Mouse (Mus musculus): ENCODE data around the gene Clstn1. TPM values are rescaled to one million over a fixed set of nuclear protein-coding genes. Genes with fewer than 3 reads are reported as not detected.

Clstn1 gene
- total and polyA plus RNA-seq, 2 experiments from 2014 or later, result 14.3 to 37.9 TPM

DNA sequence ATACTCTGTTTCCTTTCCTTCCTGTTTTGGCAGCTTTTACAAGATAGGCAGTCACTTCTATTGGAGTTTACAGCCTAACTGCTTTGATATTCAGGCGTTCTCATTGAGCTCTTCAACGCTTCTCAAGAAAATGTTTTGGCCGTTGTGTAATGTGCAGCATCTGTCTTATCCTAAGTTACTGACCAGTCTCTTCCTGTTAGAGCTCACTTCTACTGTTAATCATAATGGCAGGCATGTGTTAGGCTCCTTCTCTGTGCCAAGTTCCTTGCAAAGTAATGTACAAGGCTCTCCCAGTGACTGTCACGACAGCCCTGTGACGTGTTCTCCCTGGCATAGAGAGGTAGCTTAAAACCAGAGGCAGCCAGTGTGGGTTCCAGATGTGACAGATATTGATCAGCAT lies 34.6 kb upstream of the Clstn1 start:
- H3K27me3 ChIP-seq (ENCODE audit: control insufficient read depth, insufficient read depth, low read length), result 0 out of 2 replicates have a peak, but pooled peaks cover 6% of the 10 kb centered on the region
- 75% methylated on average over 5 of the region's 5 CpGs for WGBS
- no peak for ATAC-seq (ENCODE audit: insufficient read depth, low read depth)

DNA sequence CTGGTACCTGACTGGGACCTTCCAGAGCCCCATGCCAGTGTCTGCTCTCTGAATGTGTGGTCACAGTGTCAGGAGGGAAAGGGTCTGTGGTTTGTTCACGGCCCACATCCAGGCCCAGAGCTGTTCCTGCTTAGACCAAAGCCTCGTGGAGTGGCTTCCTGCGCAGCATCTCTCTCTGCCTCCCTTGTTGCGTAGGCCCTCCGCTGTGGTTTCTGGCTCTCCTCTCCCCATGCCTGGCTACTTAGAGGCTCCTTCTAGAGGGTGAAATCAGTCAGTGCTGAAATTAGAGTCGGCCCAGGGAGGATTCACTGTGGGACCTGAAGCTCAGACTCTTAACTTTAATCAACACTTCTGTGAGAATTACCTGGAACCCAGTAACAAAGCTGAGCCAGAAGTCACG lies 32.4 kb upstream of the Clstn1 start:
- DNase-seq (ENCODE audit: low spot score), result no peak
- WGBS, result 67% methylated on average over 7 of the region's 7 CpGs
- Histone ChIP-seq H3K27me3 (ENCODE audit: control insufficient read depth, insufficient read depth, low read length) (0 out of 2 replicates have a peak, but pooled peaks cover 6% of the 10 kb centered on the region), H3K9me3 (replicated peaks; ENCODE audit: control insufficient read depth, low read length) (no peaks in the 10 kb centered on the region), H3K4me2 (ENCODE audit: low read depth, low read length) (no peak overlapping the region), H3K4me3 (ENCODE audit: low read depth, low read length) (no peak overlapping the region), H3K36me3 (replicated peaks; ENCODE audit: control insufficient read depth, insufficient read depth, low read length) (no peaks in the 10 kb centered on the region), H3K4me1 (ENCODE audit: control insufficient read depth, insufficient read depth) (peaks cover 6% of the 10 kb centered on the region; the same call in 1 of the 2 replicates), H3K9ac (replicated peaks; ENCODE audit: low read depth, low read length) (no peak overlapping the region), H3K27ac (ENCODE audit: low read depth) (no peak overlapping the region)
- TF ChIP-seq CTCF (IDR thresholded peaks at IDR 0.05; ENCODE audit: low read depth) (no peak), EP300 (IDR thresholded peaks at IDR 0.05; ENCODE audit: low read depth) (no peak)
- ATAC-seq (ENCODE audit: insufficient read depth, low read depth), result no peak

More for the DNA sequence above, 34.6 kb upstream of the Clstn1 start:
- Histone ChIP-seq H3K9me3 (replicated peaks; ENCODE audit: control insufficient read depth, low read length) (no peaks in the 10 kb centered on the region), H3K9ac (replicated peaks; ENCODE audit: low read depth, low read length) (no peak overlapping the region), H3K27ac (ENCODE audit: low read depth) (no peak overlapping the region), H3K4me1 (ENCODE audit: control insufficient read depth, insufficient read depth) (no peaks in the 10 kb centered on the region), H3K4me2 (ENCODE audit: low read depth, low read length) (no peak overlapping the region), H3K4me3 (ENCODE audit: low read depth, low read length) (no peak overlapping the region), H3K36me3 (replicated peaks; ENCODE audit: control insufficient read depth, insufficient read depth, low read length) (peaks cover 13% of the 10 kb centered on the region; the same call in 1 of the 2 replicates)
- no peak for DNase-seq (ENCODE audit: low spot score)
- TF ChIP-seq CTCF (IDR thresholded peaks at IDR 0.05; ENCODE audit: low read depth), result no peak
- TF ChIP-seq EP300 (IDR thresholded peaks at IDR 0.05; ENCODE audit: low read depth), result no peak

DNA sequence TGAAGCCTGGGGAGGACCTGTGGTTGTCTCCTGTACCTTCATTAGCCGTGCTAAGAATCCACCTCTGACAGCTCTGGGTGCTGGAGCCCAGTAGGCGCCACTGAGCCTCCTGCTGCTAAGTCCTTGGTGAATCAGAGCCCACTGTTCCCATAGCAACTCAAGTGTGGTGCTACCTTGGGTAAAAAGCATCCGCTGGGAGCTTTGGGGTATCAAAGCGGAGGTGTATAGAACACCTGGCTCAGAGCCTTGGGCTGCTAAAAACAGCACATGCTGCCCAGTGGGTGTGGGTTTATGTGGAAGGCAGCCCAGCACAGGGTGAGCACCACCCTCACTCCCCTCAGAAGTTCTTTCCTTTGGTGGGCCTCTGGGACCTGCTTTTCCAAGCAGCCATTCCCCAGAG lies 30.2 kb upstream of the Clstn1 start:
- Histone ChIP-seq H3K4me3 (ENCODE audit: low read depth, low read length) (no peak overlapping the region), H3K27ac (ENCODE audit: low read depth) (no peak overlapping the region), H3K36me3 (replicated peaks; ENCODE audit: control insufficient read depth, insufficient read depth, low read length) (no peaks in the 10 kb centered on the region), H3K9ac (replicated peaks; ENCODE audit: low read depth, low read length) (no peak overlapping the region), H3K4me2 (ENCODE audit: low read depth, low read length) (no peak overlapping the region), H3K4me1 (ENCODE audit: control insufficient read depth, insufficient read depth) (peaks cover 6% of the 10 kb centered on the region; the same call in 1 of the 2 replicates), H3K9me3 (replicated peaks; ENCODE audit: control insufficient read depth, low read length) (no peaks in the 10 kb centered on the region), H3K27me3 (ENCODE audit: control insufficient read depth, insufficient read depth, low read length) (0 out of 2 replicates have a peak, but pooled peaks cover 3% of the 10 kb centered on the region)
- ATAC-seq (ENCODE audit: insufficient read depth, low read depth) (no peak), DNase-seq (ENCODE audit: low spot score) (no peak)
- TF ChIP-seq CTCF (IDR thresholded peaks at IDR 0.05; ENCODE audit: low read depth), result no peak
- no peak for TF ChIP-seq EP300 (IDR thresholded peaks at IDR 0.05; ENCODE audit: low read depth)
- 89% methylated on average over 4 of the region's 4 CpGs for WGBS

DNA sequence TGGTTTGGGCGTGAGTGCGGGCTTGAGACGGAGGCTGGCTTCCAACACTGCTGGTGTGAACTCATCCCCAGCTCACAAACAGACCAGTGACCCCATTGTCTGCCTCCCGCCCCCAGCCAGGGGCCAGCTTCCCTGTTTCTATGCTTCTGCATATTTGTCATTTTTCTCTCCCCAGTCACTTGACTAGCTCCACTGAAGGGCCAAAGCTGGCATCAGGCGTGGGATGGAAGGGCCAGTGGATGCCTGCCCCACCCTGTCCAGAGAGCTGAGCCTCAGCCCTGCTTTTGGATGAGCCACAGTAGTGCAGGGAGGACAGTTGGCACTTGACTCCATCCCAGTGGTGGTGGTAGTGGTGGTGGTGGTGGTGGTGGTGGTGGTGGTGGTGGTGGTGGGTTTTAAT lies 28.4 kb upstream of the Clstn1 start:
- Histone ChIP-seq H3K4me3 (ENCODE audit: low read depth, low read length) (no peak overlapping the region), H3K9me3 (replicated peaks; ENCODE audit: control insufficient read depth, low read length) (no peaks in the 10 kb centered on the region), H3K4me1 (ENCODE audit: control insufficient read depth, insufficient read depth) (peaks cover 16% of the 10 kb centered on the region; the same call in 1 of the 2 replicates), H3K27me3 (ENCODE audit: control insufficient read depth, insufficient read depth, low read length) (0 out of 2 replicates have a peak, but pooled peaks cover 3% of the 10 kb centered on the region), H3K36me3 (replicated peaks; ENCODE audit: control insufficient read depth, insufficient read depth, low read length) (no peaks in the 10 kb centered on the region), H3K27ac (ENCODE audit: low read depth) (no peak overlapping the region), H3K9ac (replicated peaks; ENCODE audit: low read depth, low read length) (no peak overlapping the region), H3K4me2 (ENCODE audit: low read depth, low read length) (no peak overlapping the region)
- 83% methylated on average over 5 of the region's 5 CpGs for WGBS
- ATAC-seq (ENCODE audit: insufficient read depth, low read depth) (no peak), DNase-seq (ENCODE audit: low spot score) (no peak)
- TF ChIP-seq CTCF (IDR thresholded peaks at IDR 0.05; ENCODE audit: low read depth), result no peak
- no peak for TF ChIP-seq EP300 (IDR thresholded peaks at IDR 0.05; ENCODE audit: low read depth)

DNA sequence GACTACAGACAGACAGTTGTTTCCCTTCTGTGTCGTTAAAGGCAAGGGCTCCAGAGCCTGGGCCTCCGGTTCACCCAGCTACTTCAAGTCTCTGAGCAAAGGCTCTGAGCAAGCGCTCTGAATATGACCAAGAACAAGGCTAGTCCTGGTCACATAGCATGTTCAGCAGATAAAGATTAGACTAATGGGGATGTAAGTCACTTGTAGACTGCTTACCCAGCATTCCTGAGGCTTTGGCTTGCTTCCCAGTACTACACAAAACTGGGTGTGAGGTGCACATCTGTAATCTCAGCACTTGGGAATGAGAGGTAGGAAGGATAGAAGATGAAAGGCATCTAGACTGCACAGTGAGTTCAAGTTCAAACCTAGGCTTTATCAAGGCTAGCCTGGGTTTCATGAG lies 27.9 kb upstream of the Clstn1 start:
- H3K4me1 ChIP-seq (ENCODE audit: control insufficient read depth, insufficient read depth), result peaks cover 18% of the 10 kb centered on the region
- H3K27ac ChIP-seq (ENCODE audit: low read depth), result no peak overlapping the region
- H3K4me3 ChIP-seq (ENCODE audit: low read depth, low read length), result no peak overlapping the region
- H3K9me3 ChIP-seq (replicated peaks; ENCODE audit: control insufficient read depth, low read length), result no peaks in the 10 kb centered on the region
- ATAC-seq (ENCODE audit: insufficient read depth, low read depth), result no peak
- TF ChIP-seq EP300 (IDR thresholded peaks at IDR 0.05; ENCODE audit: low read depth), result no peak
- TF ChIP-seq CTCF (IDR thresholded peaks at IDR 0.05; ENCODE audit: low read depth), result no peak
- H3K4me2 ChIP-seq (ENCODE audit: low read depth, low read length), result no peak overlapping the region
- no peaks in the 10 kb centered on the region for H3K36me3 ChIP-seq (replicated peaks; ENCODE audit: control insufficient read depth, insufficient read depth, low read length)
- 0 out of 2 replicates have a peak, but pooled peaks cover 3% of the 10 kb centered on the region for H3K27me3 ChIP-seq (ENCODE audit: control insufficient read depth, insufficient read depth, low read length)
- 24% methylated on average over 3 of the region's 3 CpGs for WGBS
- no peak for DNase-seq (ENCODE audit: low spot score)
- no peak overlapping the region for H3K9ac ChIP-seq (replicated peaks; ENCODE audit: low read depth, low read length)

DNA sequence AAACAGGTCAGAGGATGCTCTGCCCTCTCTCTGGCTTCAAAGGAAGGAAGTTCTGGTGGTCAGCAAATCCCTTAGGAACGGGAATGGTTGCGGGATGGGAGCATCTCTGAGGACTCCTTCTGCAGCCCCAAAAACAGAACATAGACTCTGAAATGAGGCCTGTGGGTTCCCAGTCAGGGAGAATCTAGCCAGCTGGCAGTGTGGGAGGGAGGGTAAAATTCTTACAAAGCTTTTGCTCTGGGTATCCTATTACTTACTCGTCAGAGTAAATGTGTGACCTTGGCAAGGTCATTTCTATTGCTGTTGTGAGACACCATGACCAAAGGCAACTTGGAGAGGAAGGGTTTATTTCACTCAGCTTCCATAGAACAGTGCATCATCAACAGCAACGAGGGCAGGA lies 24.9 kb upstream of the Clstn1 start:
- no peak overlapping the region for H3K4me2 ChIP-seq (ENCODE audit: low read depth, low read length)
- no peak overlapping the region for H3K9ac ChIP-seq (replicated peaks; ENCODE audit: low read depth, low read length)
- ATAC-seq (ENCODE audit: insufficient read depth, low read depth) (no peak), DNase-seq (ENCODE audit: low spot score) (no peak)
- WGBS, result 77% methylated on average over 4 of the region's 4 CpGs
- peaks cover 28% of the 10 kb centered on the region for H3K4me1 ChIP-seq (ENCODE audit: control insufficient read depth, insufficient read depth)
- H3K4me3 ChIP-seq (ENCODE audit: low read depth, low read length), result no peak overlapping the region
- H3K27ac ChIP-seq (ENCODE audit: low read depth), result no peak overlapping the region
- TF ChIP-seq CTCF (IDR thresholded peaks at IDR 0.05; ENCODE audit: low read depth) (no peak), EP300 (IDR thresholded peaks at IDR 0.05; ENCODE audit: low read depth) (no peak)
- H3K9me3 ChIP-seq (replicated peaks; ENCODE audit: control insufficient read depth, low read length), result no peaks in the 10 kb centered on the region
- H3K36me3 ChIP-seq (replicated peaks; ENCODE audit: control insufficient read depth, insufficient read depth, low read length), result 0 out of 2 replicates have a peak, but pooled peaks cover 4% of the 10 kb centered on the region
- no peaks in the 10 kb centered on the region for H3K27me3 ChIP-seq (ENCODE audit: control insufficient read depth, insufficient read depth, low read length)
